Mouse (Mus musculus) stomach, postnatal 0 days (tissue): ENCODE results near the gene Sik1.

Experiments
- CTCF ChIP-seq: IDR thresholded peaks from 2 replicates; pipeline ENCODE4 v1.5.1; 2016; ENCODE audit warnings: antibody characterized with exemption, low read depth, mild to moderate bottlenecking, moderate library complexity
- EP300 ChIP-seq: optimal IDR thresholded peaks from 2 replicates; pipeline ENCODE3; 2016; ENCODE audit warnings: antibody characterized with exemption

GRCm38 (mm10) chr17:31836772-31837171 lies 18.8 kb downstream of the Sik1 start:
- TF ChIP-seq CTCF (no peak), EP300 (no peak)
